Mouse (Mus musculus): ENCODE data around the gene Gripap1. TPM values are rescaled to one million over a fixed set of nuclear protein-coding genes. Genes with fewer than 3 reads are reported as not detected.
"Not testable (repeated sequence)": the region's sequence is repeated elsewhere in the genome, so short reads cannot be mapped to it uniquely, and the experiment has no call there.

Gene Gripap1
- 41.9 and 44.0 TPM in 2 replicates for polyA plus RNA-seq (2015; fragmentation: Nextera tagmentation; extraction: Ambion mirVana)

- Histone ChIP-seq H3K9me3 (ENCODE audit: control insufficient read depth, low read length) (no peaks in the 10 kb centered on the region), H3K36me3 (ENCODE audit: control insufficient read depth, insufficient read depth, low read length) (no peaks in the 10 kb centered on the region), H3K9ac (ENCODE audit: low read length) (peak within 1 kb of the TSS; percentile 71), H3K27ac (ENCODE audit: low read length) (peak within 1 kb of the TSS; percentile 31; the same call in 1 of the 2 replicates), H3K4me2 (ENCODE audit: low read depth, low read length) (peak within 1 kb of the TSS; percentile 70), H3K4me3 (ENCODE audit: low read length) (peak within 1 kb of the TSS; percentile 69), H3K27me3 (ENCODE audit: control insufficient read depth, insufficient read depth, low read depth, low read length) (no peaks in the 10 kb centered on the region), H3K4me1 (replicated peaks; ENCODE audit: control insufficient read depth, insufficient read depth, low read length) (peaks cover 2% of the 10 kb centered on the region; the same call in 1 of the 2 replicates)
- 13% methylated on average over 24 of the region's 24 CpGs for WGBS
- peak; percentile 93 for ATAC-seq (ENCODE audit: low read depth)
These were observed at the start of gene Gripap1 for GRCm38 (mm10) chrX:7789542-7790136. Gene Gripap1 (plus strand): TSS chrX:7789765.

DNA sequence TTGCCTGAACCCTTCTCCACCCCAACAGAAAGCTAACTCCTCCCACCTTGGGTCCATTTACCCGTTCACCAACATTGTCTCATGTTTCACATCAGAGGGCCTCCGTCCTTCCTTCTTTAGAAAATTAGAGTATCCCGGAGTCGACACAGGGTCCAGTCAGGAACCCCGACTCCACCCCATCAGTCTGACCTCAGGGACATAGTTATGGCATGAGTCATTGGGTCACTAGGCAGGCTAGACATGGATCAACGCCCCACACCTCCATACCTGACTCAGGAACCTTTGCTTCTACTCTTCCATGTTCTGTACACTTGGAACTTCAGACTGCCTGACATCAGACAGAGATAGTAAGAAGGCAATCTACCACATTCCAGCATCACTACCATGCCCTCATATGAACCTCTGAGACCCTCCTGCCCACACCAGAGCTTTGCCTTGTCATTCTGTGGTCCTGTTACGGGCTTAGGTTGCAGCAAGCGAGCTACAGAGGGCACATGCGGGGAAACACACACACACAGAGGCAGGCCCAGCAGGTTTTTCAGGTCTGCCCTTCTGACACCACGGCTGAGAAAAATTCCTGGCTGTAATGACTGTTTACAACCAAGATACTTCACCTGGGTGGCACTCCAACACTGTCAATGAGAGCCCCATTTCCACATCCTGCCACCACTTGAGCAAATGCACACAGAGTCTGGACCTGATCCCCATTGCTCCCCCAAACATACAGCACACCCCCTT, 49.3 kb upstream of the Gripap1 start:
- Histone ChIP-seq H3K36me3 (ENCODE audit: control insufficient read depth, insufficient read depth, low read length) (no peaks in the 10 kb centered on the region; the same call in 1 of the 2 replicates), H3K4me1 (replicated peaks; ENCODE audit: control insufficient read depth, insufficient read depth, low read length) (no peaks in the 10 kb centered on the region), H3K9ac (ENCODE audit: low read length) (no peak overlapping the region), H3K4me2 (ENCODE audit: low read depth, low read length) (peak overlapping the region; percentile 46), H3K9me3 (ENCODE audit: control insufficient read depth, low read length) (no peaks in the 10 kb centered on the region), H3K27ac (ENCODE audit: low read length) (peak overlapping the region; percentile 80), H3K27me3 (ENCODE audit: control insufficient read depth, insufficient read depth, low read depth, low read length) (no peaks in the 10 kb centered on the region), H3K4me3 (ENCODE audit: low read length) (peak overlapping the region; percentile 41)
- WGBS: 37% methylated on average over 10 of the region's 10 CpGs
- ATAC-seq (ENCODE audit: low read depth): peak; percentile 83

DNA sequence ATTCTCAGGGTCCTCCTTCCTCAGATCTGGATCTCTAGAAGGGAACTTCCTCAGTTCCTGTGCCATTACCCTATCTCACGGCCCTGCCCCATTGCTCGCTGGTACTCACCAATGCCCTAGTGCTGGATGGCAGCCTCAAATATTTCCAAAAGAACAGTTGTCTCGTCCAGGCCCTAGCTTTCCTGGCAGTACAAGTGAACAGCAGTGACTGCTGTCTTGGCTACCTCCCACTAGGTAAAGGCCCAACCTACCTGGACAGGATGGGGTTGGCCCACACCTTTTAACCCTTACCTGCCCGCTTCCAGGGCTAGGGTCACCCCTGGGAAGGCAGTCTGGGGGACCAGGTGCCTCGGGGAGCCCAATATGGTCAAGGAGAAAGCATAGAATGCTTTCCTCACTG, 48.5 kb upstream of the Gripap1 start:
- peak overlapping the region; percentile 79 for H3K27ac ChIP-seq (ENCODE audit: low read length)
- H3K4me3 ChIP-seq (ENCODE audit: low read length): peak overlapping the region; percentile 41
- H3K9ac ChIP-seq (ENCODE audit: low read length): peak overlapping the region; percentile 35; the same call in 1 of the 2 replicates
- H3K4me1 ChIP-seq (replicated peaks; ENCODE audit: control insufficient read depth, insufficient read depth, low read length): no peaks in the 10 kb centered on the region
- no peaks in the 10 kb centered on the region for H3K27me3 ChIP-seq (ENCODE audit: control insufficient read depth, insufficient read depth, low read depth, low read length)
- no peaks in the 10 kb centered on the region for H3K9me3 ChIP-seq (ENCODE audit: control insufficient read depth, low read length)
- WGBS: 46% methylated on average over 5 of the region's 5 CpGs
- no peaks in the 10 kb centered on the region; the same call in 1 of the 2 replicates for H3K36me3 ChIP-seq (ENCODE audit: control insufficient read depth, insufficient read depth, low read length)
- peak; percentile 64 for ATAC-seq (ENCODE audit: low read depth)
- H3K4me2 ChIP-seq (ENCODE audit: low read depth, low read length): peak overlapping the region; percentile 30; the same call in 1 of the 2 replicates

DNA sequence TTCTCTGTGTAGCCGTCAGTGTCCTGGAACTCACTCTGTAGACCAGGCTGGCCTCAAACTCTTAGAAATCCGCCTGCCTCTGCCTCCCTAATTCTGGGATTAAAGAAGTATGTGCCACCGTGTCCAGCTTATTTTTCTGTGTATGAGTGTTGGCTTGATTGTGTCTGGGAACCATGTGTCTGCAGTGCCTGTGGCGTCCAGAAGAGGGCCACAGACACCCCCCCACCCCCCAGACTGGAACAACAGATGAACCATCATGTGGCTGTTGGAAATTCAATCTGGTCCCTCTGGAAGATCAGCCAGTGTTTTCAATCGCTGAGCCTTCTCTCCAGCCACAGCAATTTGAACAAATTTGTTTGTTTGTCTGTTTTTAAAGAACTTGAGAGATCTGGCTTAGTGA, 46.1 kb upstream of the Gripap1 start:
- Histone ChIP-seq H3K27me3 (ENCODE audit: control insufficient read depth, insufficient read depth, low read depth, low read length) (no peaks in the 10 kb centered on the region), H3K4me2 (ENCODE audit: low read depth, low read length) (no peak overlapping the region), H3K4me3 (ENCODE audit: low read length) (no peak overlapping the region), H3K36me3 (ENCODE audit: control insufficient read depth, insufficient read depth, low read length) (no peaks in the 10 kb centered on the region), H3K9ac (ENCODE audit: low read length) (no peak overlapping the region), H3K4me1 (replicated peaks; ENCODE audit: control insufficient read depth, insufficient read depth, low read length) (no peaks in the 10 kb centered on the region), H3K27ac (ENCODE audit: low read length) (no peak overlapping the region), H3K9me3 (ENCODE audit: control insufficient read depth, low read length) (no peaks in the 10 kb centered on the region)
- ATAC-seq (ENCODE audit: low read depth): no peak
- 50% methylated on average over 5 of the region's 5 CpGs for WGBS

- H3K27me3 ChIP-seq (ENCODE audit: control insufficient read depth, insufficient read depth, low read depth, low read length): no peaks in the 10 kb centered on the region
- H3K4me3 ChIP-seq (ENCODE audit: low read length): no peak overlapping the region
- ATAC-seq (ENCODE audit: low read depth): no peak
- no peak overlapping the region for H3K27ac ChIP-seq (ENCODE audit: low read length)
- no peak overlapping the region for H3K9ac ChIP-seq (ENCODE audit: low read length)
- H3K4me1 ChIP-seq (replicated peaks; ENCODE audit: control insufficient read depth, insufficient read depth, low read length): 0 out of 2 replicates have a peak, but pooled peaks cover under 1% of the 10 kb centered on the region
- 30% methylated on average over 1 of the region's 1 CpGs for WGBS
- no peaks in the 10 kb centered on the region for H3K9me3 ChIP-seq (ENCODE audit: control insufficient read depth, low read length)
- no peak overlapping the region for H3K4me2 ChIP-seq (ENCODE audit: low read depth, low read length)
- no peaks in the 10 kb centered on the region for H3K36me3 ChIP-seq (ENCODE audit: control insufficient read depth, insufficient read depth, low read length)
These were observed 44.6 kb upstream of the Gripap1 start for GRCm38 (mm10) chrX:7744940-7745339.

- no peak for ATAC-seq (ENCODE audit: low read depth)
- H3K9ac ChIP-seq (ENCODE audit: low read length): no peak overlapping the region
- 0 out of 2 replicates have a peak, but pooled peaks cover 2% of the 10 kb centered on the region for H3K4me1 ChIP-seq (replicated peaks; ENCODE audit: control insufficient read depth, insufficient read depth, low read length)
- H3K27me3 ChIP-seq (ENCODE audit: control insufficient read depth, insufficient read depth, low read depth, low read length): no peaks in the 10 kb centered on the region
- WGBS: 80% methylated on average over 8 of the region's 8 CpGs
- H3K4me3 ChIP-seq (ENCODE audit: low read length): no peak overlapping the region
- H3K36me3 ChIP-seq (ENCODE audit: control insufficient read depth, insufficient read depth, low read length): no peaks in the 10 kb centered on the region
- H3K4me2 ChIP-seq (ENCODE audit: low read depth, low read length): no peak overlapping the region
- H3K9me3 ChIP-seq (ENCODE audit: control insufficient read depth, low read length): no peaks in the 10 kb centered on the region
- H3K27ac ChIP-seq (ENCODE audit: low read length): no peak overlapping the region
These were observed 44.1 kb upstream of the Gripap1 start for GRCm38 (mm10) chrX:7745429-7745828.

DNA sequence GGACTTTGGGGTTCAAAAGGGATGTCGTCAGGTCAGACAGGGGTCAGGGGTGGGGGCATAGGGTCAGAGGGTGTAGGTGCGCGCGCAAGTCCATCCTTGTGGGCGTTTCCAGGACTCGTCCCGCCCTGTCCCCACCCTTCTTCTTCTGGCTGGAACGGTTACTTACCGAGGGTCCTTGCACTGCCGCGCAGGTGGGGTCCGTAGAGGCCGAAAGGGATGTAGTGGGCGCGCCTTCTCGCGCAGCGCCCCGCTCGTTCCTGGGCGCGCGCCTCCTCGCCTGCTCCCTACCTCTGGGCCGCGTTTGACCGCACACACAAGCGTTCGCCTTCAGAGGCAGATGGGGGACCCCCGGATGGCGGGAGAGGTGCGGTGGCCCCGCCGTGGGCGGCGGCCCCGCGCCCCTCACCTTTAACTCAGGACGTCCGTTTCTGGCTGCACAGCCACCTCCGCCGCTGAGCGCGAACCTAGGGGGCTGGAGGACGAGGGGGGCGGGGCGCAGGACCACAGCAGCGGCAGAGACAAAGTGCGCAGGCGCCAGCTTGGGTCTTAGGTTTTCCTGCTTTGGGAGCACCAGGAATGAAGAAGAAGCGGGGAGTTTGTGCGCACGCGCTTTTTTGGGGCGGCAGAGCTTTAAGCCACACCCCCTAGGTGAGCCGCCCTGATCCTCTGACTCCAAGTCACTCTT, 39.0 kb upstream of the Gripap1 start, which contains the start of gene Ccdc120:
Gene Ccdc120 (minus strand): TSS at position 474 of the 685 bp plus-strand sequence.
- H3K36me3 ChIP-seq (ENCODE audit: control insufficient read depth, insufficient read depth, low read length): no peaks in the 10 kb centered on the region
- H3K4me3 ChIP-seq (ENCODE audit: low read length): peak within 1 kb of the TSS; percentile 69
- H3K4me2 ChIP-seq (ENCODE audit: low read depth, low read length): peak within 1 kb of the TSS; percentile 60
- H3K27ac ChIP-seq (ENCODE audit: low read length): no peak within 1 kb of the TSS
- no peaks in the 10 kb centered on the region for H3K27me3 ChIP-seq (ENCODE audit: control insufficient read depth, insufficient read depth, low read depth, low read length)
- 11% methylated on average over 40 of the region's 56 CpGs for WGBS
- H3K4me1 ChIP-seq (replicated peaks; ENCODE audit: control insufficient read depth, insufficient read depth, low read length): 0 out of 2 replicates have a peak, but pooled peaks cover 2% of the 10 kb centered on the region
- H3K9me3 ChIP-seq (ENCODE audit: control insufficient read depth, low read length): no peaks in the 10 kb centered on the region
- peak; percentile 84 for ATAC-seq (ENCODE audit: low read depth)
- H3K9ac ChIP-seq (ENCODE audit: low read length): peak within 1 kb of the TSS; percentile 75

DNA sequence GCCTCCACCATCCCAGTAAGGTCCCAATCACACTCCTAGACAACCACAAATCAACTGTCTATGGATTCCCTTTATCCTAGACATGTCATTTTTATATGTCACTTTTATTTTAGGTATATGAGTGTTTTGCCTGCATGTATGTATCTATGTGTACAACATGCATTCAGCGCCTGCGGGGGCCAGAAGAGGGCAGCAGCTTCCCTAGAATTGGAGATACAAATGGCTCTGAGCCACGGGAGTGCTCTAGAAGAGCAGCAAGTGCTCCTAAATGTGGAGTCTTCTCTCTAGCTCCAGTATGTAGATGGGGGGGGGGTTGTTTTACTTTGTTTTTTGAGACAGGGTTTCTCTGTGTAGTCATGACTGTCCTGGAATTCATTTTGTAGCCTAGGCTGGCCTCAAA, 35.9 kb upstream of the Gripap1 start:
- H3K9me3 ChIP-seq (ENCODE audit: control insufficient read depth, low read length); ATAC-seq (ENCODE audit: low read depth); H3K4me1 ChIP-seq (replicated peaks; ENCODE audit: control insufficient read depth, insufficient read depth, low read length); H3K4me2 ChIP-seq (ENCODE audit: low read depth, low read length); H3K27me3 ChIP-seq (ENCODE audit: control insufficient read depth, insufficient read depth, low read depth, low read length); H3K9ac ChIP-seq (ENCODE audit: low read length); H3K4me3 ChIP-seq (ENCODE audit: low read length); H3K27ac ChIP-seq (ENCODE audit: low read length); H3K36me3 ChIP-seq (ENCODE audit: control insufficient read depth, insufficient read depth, low read length): not testable (repeated sequence)
- WGBS: 19% methylated on average over 3 of the region's 3 CpGs
